Mouse (Mus musculus): ENCODE results near the gene Gja8. TPM values are rescaled to one million over a fixed set of nuclear protein-coding genes. Genes with fewer than 3 reads are reported as not detected.

The Gja8 gene
- polyA plus RNA-seq, 1 experiment from 2014 or later, result not detected

- H3K79me2 ChIP-seq (ENCODE audit: inconsistent target), result peaks cover 36% of the 10 kb centered on the region; the same call in 1 of the 2 replicates
- no peaks in the 10 kb centered on the region for H3K36me3 ChIP-seq (ENCODE audit: inconsistent target)
These were observed 20.8 kb downstream of the Gja8 start, which contains the start of gene Gpr89 for GRCm38 (mm10) chr3:96904851-96905541. TSS of gene Gpr89 (minus strand) at chr3:96905346.

DNA sequence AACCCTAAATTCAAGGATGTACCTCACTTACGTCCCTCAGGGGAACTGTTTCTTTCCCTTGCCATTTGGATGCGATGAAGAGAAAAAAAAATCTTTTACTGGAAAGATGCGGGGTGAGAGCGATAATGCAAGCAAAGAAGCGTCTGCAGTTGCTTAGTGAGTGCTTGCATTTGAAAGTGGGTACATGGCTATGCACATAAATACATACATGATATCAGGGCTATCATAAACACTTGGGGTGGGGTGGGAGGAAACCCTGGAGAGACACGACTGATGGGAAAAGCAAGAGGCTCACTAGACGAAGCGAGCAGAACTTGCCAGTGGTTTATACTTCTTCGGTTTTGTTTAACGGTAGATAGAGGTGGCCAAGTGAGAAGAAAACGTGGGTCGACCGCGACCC is 21.4 kb downstream of the Gja8 start, which contains the start of gene Gja5:
Gja5 (plus strand) TSS at position 301 of the 400 bp plus-strand sequence.
- H3K27ac ChIP-seq, result peak within 1 kb of the TSS; percentile 25; the same call in 1 of the 2 replicates
- 20% methylated on average over 14 of the region's 14 CpGs for WGBS (ENCODE audit: missing documents)
- H3K4me3 ChIP-seq (ENCODE audit: inconsistent target), result peak within 1 kb of the TSS; percentile 74
- peaks cover 39% of the 10 kb centered on the region; the same call in 1 of the 2 replicates for H3K79me2 ChIP-seq (ENCODE audit: inconsistent target)
- H3K36me3 ChIP-seq (ENCODE audit: inconsistent target), result no peaks in the 10 kb centered on the region

More at GRCm38 (mm10) chr3:96904851-96905541, 20.8 kb downstream of the Gja8 start, which contains the start of gene Gpr89:
- Histone ChIP-seq H3K27ac (peak within 1 kb of the TSS; percentile 25; the same call in 1 of the 2 replicates), H3K4me3 (ENCODE audit: inconsistent target) (peak within 1 kb of the TSS; percentile 74)
- under 1% methylated on average over 40 of the region's 40 CpGs for WGBS (ENCODE audit: missing documents)

DNA sequence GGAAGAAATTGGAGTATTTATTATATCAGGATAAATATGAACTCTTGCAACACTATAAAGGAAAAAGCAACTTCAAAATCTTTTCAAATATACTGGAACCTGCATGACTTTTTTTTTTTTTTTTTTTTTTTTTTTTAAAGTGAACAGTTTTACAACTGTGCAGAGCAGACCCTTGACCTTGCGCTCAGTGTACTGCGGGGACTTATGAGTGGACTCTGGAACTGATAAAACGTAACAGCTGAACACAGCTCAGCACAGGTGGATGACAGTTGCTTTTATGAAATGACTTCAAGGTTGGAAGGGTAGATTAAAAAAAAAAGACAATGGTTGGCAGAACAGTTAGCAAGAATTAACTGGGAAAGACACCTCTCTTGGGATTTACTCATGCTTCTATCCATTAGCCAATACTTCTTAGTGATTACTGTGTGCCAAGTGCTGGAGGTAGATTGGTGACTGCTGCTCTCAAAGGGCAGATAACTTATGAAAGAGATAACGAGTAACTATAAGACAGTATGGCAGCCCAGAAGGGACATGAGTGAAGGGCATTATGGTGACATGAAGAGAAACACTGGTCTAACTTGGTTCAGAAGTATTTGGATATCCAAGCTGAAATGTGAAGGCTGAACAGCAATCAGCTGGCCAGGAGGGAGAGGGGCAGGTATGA is 23.4 kb downstream of the Gja8 start:
- WGBS (ENCODE audit: missing documents), result 92% methylated on average over 4 of the region's 4 CpGs
- peaks cover under 1% of the 10 kb centered on the region; the same call in 1 of the 2 replicates for H3K36me3 ChIP-seq (ENCODE audit: inconsistent target)
- no peak overlapping the region for H3K27ac ChIP-seq
- peaks cover 41% of the 10 kb centered on the region; the same call in 1 of the 2 replicates for H3K79me2 ChIP-seq (ENCODE audit: inconsistent target)
- no peak overlapping the region for H3K4me3 ChIP-seq (ENCODE audit: inconsistent target)

DNA sequence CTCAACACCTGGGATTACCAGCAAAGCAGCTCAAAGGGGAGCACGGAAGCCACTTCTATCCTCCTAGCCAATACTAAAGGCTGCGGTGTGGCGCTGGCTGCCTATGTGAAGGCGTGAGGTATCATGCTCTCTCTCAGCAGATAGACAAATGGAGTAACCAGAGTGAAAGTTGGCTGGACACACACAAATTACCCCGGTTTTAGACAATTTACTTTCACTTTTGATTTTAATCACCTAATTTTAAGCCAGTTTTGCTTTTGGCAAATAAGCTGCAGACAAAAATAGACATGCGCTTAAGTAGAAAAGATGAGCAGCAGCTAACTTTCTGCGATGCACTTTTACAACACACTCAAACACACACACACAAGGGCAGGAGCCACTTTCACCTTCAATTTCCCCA is 42.1 kb downstream of the Gja8 start:
- 52% methylated on average over 7 of the region's 7 CpGs for WGBS (ENCODE audit: missing documents)
- 0 out of 2 replicates have a peak overlapping the region, but pooled peaks have one; percentile 12 for H3K27ac ChIP-seq
- H3K79me2 ChIP-seq (ENCODE audit: inconsistent target), result no peaks in the 10 kb centered on the region
- H3K36me3 ChIP-seq (ENCODE audit: inconsistent target), result peaks cover 24% of the 10 kb centered on the region; the same call in 1 of the 2 replicates
- no peak overlapping the region for H3K4me3 ChIP-seq (ENCODE audit: inconsistent target)

DNA sequence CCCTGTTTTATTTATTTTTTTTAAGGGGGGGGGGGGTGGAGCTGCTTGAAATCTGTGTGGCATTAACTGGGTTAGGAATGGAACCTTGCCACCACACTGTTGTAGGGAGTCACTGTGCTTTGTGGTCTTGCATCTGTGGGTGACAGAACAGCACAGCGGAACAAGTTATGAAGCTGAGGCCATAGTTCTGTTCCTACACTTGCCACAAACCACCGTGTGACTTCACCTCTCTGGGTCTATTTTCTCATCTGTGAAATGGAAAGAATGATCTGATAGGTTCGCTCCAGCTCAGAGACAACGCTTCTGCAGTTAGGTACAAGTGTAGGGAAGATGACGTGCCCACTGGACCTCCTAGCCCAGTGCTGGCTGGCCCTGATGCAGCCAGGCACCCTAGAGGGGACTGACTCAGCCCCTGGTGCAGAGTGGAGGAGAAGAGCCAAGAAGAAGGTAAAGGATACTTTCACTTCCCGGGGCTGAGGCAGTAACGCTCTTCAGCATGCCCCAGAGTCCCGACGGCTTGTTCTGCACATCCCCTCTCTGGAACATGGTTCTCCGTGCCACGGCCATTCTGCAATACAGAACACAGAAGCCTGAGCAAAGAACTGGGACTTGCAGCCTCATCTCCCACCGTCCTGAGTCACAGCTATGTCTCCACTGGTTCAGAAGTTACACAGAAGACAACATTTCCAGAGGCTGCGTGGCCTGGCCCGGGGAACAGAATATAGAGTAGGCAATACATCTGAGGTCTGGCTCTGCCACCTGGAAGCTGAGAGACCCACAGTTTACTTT is 43.6 kb downstream of the Gja8 start:
- no peaks in the 10 kb centered on the region for H3K79me2 ChIP-seq (ENCODE audit: inconsistent target)
- no peak overlapping the region for H3K27ac ChIP-seq
- H3K4me3 ChIP-seq (ENCODE audit: inconsistent target), result no peak overlapping the region
- peaks cover 30% of the 10 kb centered on the region; the same call in 1 of the 2 replicates for H3K36me3 ChIP-seq (ENCODE audit: inconsistent target)
- 93% methylated on average over 14 of the region's 14 CpGs for WGBS (ENCODE audit: missing documents)

DNA sequence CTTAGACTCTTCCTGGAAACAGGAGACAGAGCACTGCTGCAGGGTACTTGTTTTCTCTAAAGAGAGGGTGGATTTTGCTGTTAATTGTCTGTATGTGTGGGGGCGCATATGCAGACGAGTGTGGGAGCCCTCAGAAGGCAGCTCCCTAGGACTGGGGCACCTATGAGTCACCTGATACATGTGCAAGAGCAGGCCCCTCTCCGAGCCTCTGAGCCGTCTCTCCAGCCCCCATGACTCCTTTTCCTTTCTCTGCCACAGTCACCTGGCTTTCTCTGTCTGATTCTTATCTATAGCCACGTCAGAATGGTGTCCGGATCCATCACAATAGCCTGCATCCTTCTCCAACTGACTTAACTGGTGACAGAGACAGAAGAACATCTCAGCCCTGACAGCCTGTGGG is 44.3 kb downstream of the Gja8 start:
- Histone ChIP-seq H3K4me3 (ENCODE audit: inconsistent target) (no peak overlapping the region), H3K79me2 (ENCODE audit: inconsistent target) (no peaks in the 10 kb centered on the region), H3K27ac (no peak overlapping the region), H3K36me3 (ENCODE audit: inconsistent target) (peaks cover 30% of the 10 kb centered on the region; the same call in 1 of the 2 replicates)
- 89% methylated on average over 6 of the region's 6 CpGs for WGBS (ENCODE audit: missing documents)

GRCm38 (mm10) chr3:96880385-96880784 is 45.4 kb downstream of the Gja8 start:
- WGBS (ENCODE audit: missing documents), result 96% methylated on average over 4 of the region's 4 CpGs
- Histone ChIP-seq H3K79me2 (ENCODE audit: inconsistent target) (no peaks in the 10 kb centered on the region), H3K36me3 (ENCODE audit: inconsistent target) (peaks cover 32% of the 10 kb centered on the region; the same call in 1 of the 2 replicates), H3K4me3 (ENCODE audit: inconsistent target) (no peak overlapping the region), H3K27ac (no peak overlapping the region)

DNA sequence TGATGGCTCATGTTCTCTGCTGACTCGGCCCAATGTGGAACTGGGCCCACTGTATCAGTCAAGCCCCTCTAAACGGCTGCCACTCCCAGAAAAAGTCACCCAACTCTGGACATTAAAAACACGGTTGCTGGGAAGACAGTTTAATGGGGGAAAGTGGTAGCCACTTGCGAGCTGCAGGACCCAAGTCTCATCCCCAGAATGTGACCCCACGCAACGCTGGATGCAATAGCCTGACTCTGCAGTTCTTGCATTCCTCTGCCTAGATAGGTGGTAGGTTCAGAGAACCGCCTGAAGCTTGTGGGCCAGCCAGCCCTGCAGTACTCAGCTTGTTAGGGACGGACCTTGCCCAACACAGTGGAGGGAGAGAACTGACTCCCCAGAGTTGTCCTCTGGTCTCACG is 46.3 kb downstream of the Gja8 start:
- WGBS (ENCODE audit: missing documents), result 96% methylated on average over 9 of the region's 9 CpGs
- Histone ChIP-seq H3K36me3 (ENCODE audit: inconsistent target) (peaks cover 41% of the 10 kb centered on the region; the same call in 1 of the 2 replicates), H3K4me3 (ENCODE audit: inconsistent target) (no peak overlapping the region), H3K27ac (no peak overlapping the region), H3K79me2 (ENCODE audit: inconsistent target) (no peaks in the 10 kb centered on the region)

DNA sequence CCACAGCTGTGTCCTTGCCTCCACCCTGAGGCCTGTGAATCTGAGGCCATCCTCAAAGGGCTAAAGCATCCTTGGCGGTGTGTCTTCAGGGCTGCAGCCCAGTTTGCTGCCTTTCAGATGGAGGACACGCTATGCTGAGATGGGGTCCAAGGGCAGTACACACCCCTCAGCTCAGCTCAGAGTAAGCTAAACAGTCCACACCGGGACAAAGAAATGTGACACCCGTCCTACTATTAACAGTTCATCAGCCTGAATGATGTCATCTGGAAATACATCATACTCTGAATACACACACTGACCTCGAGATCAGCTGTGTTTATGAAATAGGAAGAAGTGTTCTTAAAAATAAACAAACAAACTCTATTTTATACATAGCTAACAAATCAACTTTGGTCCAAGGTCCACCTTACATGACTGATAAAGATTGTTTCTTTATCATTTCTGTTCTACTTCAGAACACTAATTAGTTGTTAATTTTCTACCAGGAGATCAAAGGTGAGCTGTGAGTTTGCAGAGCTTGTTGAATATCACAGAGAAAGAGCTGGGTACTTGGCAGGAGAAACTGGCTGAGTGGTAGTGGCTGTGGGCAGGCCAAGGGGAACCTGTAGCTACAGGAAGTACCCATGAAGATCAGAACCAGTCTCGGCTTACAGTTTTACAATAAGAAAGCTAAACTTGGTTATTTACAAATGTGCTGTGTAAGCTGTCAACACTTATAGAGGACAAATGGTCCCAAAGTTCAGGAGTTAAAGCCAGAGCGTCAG is 50.8 kb downstream of the Gja8 start:
- Histone ChIP-seq H3K79me2 (ENCODE audit: inconsistent target) (no peaks in the 10 kb centered on the region), H3K27ac (no peak overlapping the region), H3K36me3 (ENCODE audit: inconsistent target) (peaks cover 66% of the 10 kb centered on the region), H3K4me3 (ENCODE audit: inconsistent target) (no peak overlapping the region)
- WGBS (ENCODE audit: missing documents), result 94% methylated on average over 7 of the region's 7 CpGs

GRCm38 (mm10) chr3:96872501-96872900 is 53.3 kb downstream of the Gja8 start:
- Histone ChIP-seq H3K27ac (no peak overlapping the region), H3K79me2 (ENCODE audit: inconsistent target) (no peaks in the 10 kb centered on the region), H3K4me3 (ENCODE audit: inconsistent target) (no peak overlapping the region), H3K36me3 (ENCODE audit: inconsistent target) (peaks cover 67% of the 10 kb centered on the region)
- WGBS (ENCODE audit: missing documents), result 94% methylated on average over 5 of the region's 8 CpGs

GRCm38 (mm10) chr3:96871070-96871469 is 54.8 kb downstream of the Gja8 start:
- Histone ChIP-seq H3K36me3 (ENCODE audit: inconsistent target) (peaks cover 67% of the 10 kb centered on the region), H3K4me3 (ENCODE audit: inconsistent target) (no peak overlapping the region), H3K79me2 (ENCODE audit: inconsistent target) (no peaks in the 10 kb centered on the region), H3K27ac (no peak overlapping the region)
- 91% methylated on average over 8 of the region's 8 CpGs for WGBS (ENCODE audit: missing documents)

DNA sequence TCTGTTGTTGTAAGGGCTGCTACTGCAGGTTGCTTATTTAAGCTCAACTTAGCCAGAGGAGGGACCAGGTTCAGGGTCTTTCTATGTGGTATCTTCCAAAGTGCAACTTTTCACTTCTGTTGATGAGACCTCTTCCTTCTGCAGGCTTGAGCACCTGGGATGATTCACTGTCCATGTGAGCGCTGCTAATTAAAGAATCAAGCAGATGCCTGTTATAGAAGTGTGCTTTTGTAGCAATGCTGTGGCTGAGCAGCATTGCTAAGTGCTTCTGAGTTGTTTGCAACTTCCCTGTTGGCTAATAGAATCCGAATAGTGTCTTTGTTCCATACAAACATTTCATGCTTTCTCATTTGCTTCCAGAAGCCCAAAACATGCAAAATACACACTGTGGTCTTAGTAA is 55.5 kb downstream of the Gja8 start:
- Histone ChIP-seq H3K36me3 (ENCODE audit: inconsistent target) (peaks cover 63% of the 10 kb centered on the region), H3K79me2 (ENCODE audit: inconsistent target) (no peaks in the 10 kb centered on the region), H3K4me3 (ENCODE audit: inconsistent target) (no peak overlapping the region), H3K27ac (no peak overlapping the region)
- 94% methylated on average over 2 of the region's 2 CpGs for WGBS (ENCODE audit: missing documents)

DNA sequence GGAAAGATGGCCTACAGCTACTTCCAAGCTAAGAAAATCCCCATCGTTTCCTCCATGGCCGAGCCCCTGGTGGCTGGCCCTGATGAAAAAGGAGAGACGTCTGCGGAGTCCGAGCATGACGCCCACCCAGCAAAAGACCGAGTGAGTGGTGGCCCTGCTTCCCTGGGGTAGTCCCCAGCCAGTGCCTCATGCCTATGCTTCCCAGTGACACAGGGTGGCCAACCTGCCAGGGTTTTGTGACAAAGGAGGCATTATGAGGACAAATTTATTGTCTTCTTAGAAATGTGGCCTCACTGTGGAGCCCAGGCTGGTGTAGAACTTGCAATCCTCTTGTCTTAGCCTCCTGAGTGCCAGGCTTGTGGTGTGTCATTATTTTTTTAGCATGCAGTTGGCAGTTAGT is 56.7 kb downstream of the Gja8 start:
- Histone ChIP-seq H3K36me3 (ENCODE audit: inconsistent target) (peaks cover 53% of the 10 kb centered on the region), H3K4me3 (ENCODE audit: inconsistent target) (no peak overlapping the region), H3K79me2 (ENCODE audit: inconsistent target) (no peaks in the 10 kb centered on the region), H3K27ac (no peak overlapping the region)
- WGBS (ENCODE audit: missing documents), result 95% methylated on average over 7 of the region's 7 CpGs

DNA sequence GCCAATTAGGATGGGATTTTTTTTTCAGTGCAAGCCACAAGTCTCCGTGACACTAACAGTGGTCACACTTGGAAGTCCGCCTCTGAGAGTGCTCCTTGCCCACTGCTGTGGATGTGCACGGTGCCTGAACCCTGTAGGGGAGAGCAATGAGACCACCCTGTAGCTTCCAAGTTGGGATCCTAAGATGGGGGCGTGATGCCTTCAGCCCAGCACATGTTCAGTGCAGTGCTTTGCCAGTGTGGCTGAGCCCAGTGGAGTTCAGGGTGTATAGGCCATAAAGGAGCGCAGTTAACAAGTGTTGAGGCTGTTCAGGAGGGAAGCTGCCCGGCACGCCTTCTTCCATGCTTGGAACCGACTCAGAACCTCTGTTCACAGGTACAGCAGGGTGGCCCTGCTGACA is 57.3 kb downstream of the Gja8 start:
- H3K36me3 ChIP-seq (ENCODE audit: inconsistent target), result peaks cover 49% of the 10 kb centered on the region

More for the DNA sequence above, 57.3 kb downstream of the Gja8 start:
- WGBS (ENCODE audit: missing documents), result 96% methylated on average over 8 of the region's 8 CpGs
- H3K27ac ChIP-seq, result no peak overlapping the region
- H3K4me3 ChIP-seq (ENCODE audit: inconsistent target), result no peak overlapping the region
- H3K79me2 ChIP-seq (ENCODE audit: inconsistent target), result no peaks in the 10 kb centered on the region
